Mouse (Mus musculus) liver, postnatal 0 days (tissue): Measurements from ENCODE around the gene Poll. TPM values are rescaled to one million over a fixed set of nuclear protein-coding genes. Genes with fewer than 3 reads are reported as not detected.

Source experiments
- ATAC-seq: fragments of 200-750 bp; cut with Nextera tagmentation; 2 replicates; pipeline ENCODE4 v1.8.0; 2017; ENCODE audit warnings: mild to moderate bottlenecking, moderate library complexity
- DNase-seq: peaks from one replicate; pipeline ENCODE4 v3.0.0-alpha.2; 2016
- H3K27ac ChIP-seq: fragments of 300-500 bp; sonication (generic); 2 replicates; pipeline ENCODE4 v1.5.1; 2014; ENCODE audit warnings: antibody characterized with exemption, moderate library complexity, mild to moderate bottlenecking, low read depth
- H3K27me3 ChIP-seq: fragments of 300-500 bp; sonication (generic); 2 replicates; pipeline ENCODE4 v1.6.1; 2014; ENCODE audit warnings: low read length, control low read depth, mixed read lengths; ENCODE audit not compliant: insufficient read depth
- H3K36me3 ChIP-seq: fragments of 300-500 bp; sonication (generic); replicated peaks from 2 replicates; pipeline ENCODE4 v1.6.1; 2014; ENCODE audit warnings: mild to moderate bottlenecking, control low read depth, low read length, moderate library complexity, mixed read lengths; ENCODE audit not compliant: insufficient read depth
- H3K4me1 ChIP-seq: fragments of 300-500 bp; sonication (generic); 2 replicates; pipeline ENCODE4 v1.6.1; 2014; ENCODE audit warnings: antibody characterized with exemption, mild to moderate bottlenecking, control low read depth; ENCODE audit not compliant: insufficient read depth
- H3K4me2 ChIP-seq: fragments of 300-500 bp; sonication (generic); 2 replicates; pipeline ENCODE4 v1.6.1; 2014; ENCODE audit warnings: low read depth, mild to moderate bottlenecking, low read length, moderate library complexity, mixed read lengths
- H3K4me3 ChIP-seq: fragments of 300-500 bp; sonication (generic); 2 replicates; pipeline ENCODE4 v1.5.1; 2014; ENCODE audit warnings: low read depth, low read length
- H3K9ac ChIP-seq: fragments of 300-500 bp; sonication (generic); replicated peaks from 2 replicates; pipeline ENCODE4 v1.6.1; 2014; ENCODE audit warnings: mild to moderate bottlenecking, moderate library complexity
- H3K9me3 ChIP-seq: fragments of 300-500 bp; sonication (generic); 2 replicates; pipeline ENCODE4 v1.6.1; 2016; ENCODE audit warnings: mild to moderate bottlenecking, control low read depth, low read length, mixed read lengths
- CTCF ChIP-seq: sonication (generic); IDR thresholded peaks from 2 replicates; pipeline ENCODE4 v1.5.1; 2016; ENCODE audit warnings: antibody characterized with exemption, low read depth
- EP300 ChIP-seq: IDR thresholded peaks from 2 replicates; pipeline ENCODE4 v1.6.1; 2016; ENCODE audit warnings: antibody characterized with exemption, low read depth, mild to moderate bottlenecking
- WGBS: fragments of 180-500 bp; shearing (Covaris S2); extraction: QIAGEN DNeasy Blood & Tissue Kit; methylation state at CpG from one replicate; pipeline ENCODE4 v1.1.7; 2014; ENCODE audit not compliant: insufficient replicate concordance; 5-methylcytosine and 5-hydroxymethylcytosine counted together
- polyA plus RNA-seq: library from polyadenylated mRNA; unstranded; fragments of >200 nt; fragmentation: Nextera tagmentation; extraction: Ambion mirVana; gene quantifications from 2 replicates; pipeline ENCODE4 v1.2.1, GENCODE M21; 2015

Poll gene
- polyA plus RNA-seq, 1 experiment from 2014 or later = 3.4 TPM

DNA sequence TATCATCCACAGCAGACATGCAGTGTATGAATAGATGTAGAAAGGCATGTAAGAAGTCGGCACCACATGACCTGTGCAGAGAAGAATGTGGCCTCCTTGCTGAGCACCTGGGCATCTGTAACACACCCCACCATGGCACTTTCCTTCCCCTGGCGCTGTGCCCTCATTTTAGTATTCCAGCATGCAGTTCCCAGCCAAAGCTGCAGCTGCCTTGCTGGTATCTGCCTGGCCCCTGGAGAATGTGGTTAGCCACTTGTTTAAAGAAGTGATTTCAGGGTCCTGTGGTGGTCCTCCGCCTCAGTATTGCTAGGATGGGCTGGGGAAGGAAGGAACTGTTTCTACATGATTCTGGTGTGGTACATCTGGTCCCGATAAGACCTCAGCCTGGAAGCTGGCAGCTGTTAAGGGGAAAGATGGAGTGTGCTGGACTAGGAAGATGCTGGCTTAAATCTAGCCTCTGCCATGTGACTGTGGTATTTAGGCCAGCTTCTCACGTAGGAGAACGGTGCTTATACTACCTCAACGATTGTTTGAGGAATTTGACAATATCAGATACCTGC is 14.1 kb upstream of the Poll start:
- Histone ChIP-seq H3K27me3 (no peaks in the 10 kb centered on the region), H3K9me3 (no peaks in the 10 kb centered on the region), H3K27ac (no peak overlapping the region), H3K36me3 (peaks cover 20% of the 10 kb centered on the region), H3K4me3 (no peak overlapping the region), H3K4me2 (no peak overlapping the region), H3K4me1 (peaks cover 27% of the 10 kb centered on the region), H3K9ac (no peak overlapping the region)
- no peak for ATAC-seq
- 49% methylated on average over 7 of the region's 7 CpGs for WGBS
- TF ChIP-seq EP300 (no peak), CTCF (no peak)
- DNase-seq = no peak

DNA sequence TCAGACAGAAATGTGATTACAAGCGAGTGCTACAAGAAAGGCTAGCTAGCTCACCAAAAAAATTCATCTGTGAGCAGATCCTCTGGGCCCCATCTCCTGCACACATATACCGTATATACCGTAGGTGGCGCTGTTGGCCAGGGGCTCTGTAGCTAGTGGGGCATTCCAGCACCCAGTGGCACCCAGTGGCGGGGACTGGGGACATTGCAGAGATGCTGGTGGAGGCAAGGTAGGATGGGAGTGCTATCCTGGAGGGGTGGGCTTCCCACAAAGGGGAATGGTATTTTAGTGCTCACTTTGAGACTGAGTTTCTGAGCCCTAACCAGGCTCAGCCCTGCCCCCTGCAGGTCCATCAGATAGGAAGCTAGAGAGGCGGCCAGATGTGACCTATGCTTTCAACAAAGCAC is 13.5 kb upstream of the Poll start:
- ATAC-seq (peak; percentile 75), DNase-seq (peak; percentile 82)
- H3K4me1 ChIP-seq = peaks cover 27% of the 10 kb centered on the region

DNA sequence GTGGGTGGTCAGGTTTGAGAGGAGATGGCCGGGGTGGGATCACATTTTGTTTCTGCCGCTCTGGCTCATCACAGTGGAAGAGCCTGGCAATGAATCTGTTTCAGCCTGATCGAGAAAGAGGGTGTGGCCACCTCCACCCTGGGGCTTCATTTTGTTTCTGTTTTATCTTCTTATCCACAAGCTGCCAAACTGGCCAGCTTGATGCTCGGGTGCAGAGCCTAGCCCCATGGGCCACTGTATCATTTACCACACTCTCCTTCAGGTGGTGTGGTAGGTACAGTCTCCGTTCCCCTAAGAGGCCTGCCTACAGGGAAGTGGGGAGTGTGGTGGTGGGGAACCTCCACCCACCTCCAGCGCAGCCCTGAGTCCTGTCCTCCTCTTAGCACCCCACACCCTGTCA is 12.7 kb upstream of the Poll start:
- peak; percentile 51 for ATAC-seq
- Histone ChIP-seq H3K36me3 (peaks cover 9% of the 10 kb centered on the region; the same call in 1 of the 2 replicates), H3K9ac (no peak overlapping the region), H3K4me1 (peaks cover 27% of the 10 kb centered on the region), H3K27ac (no peak overlapping the region), H3K27me3 (no peaks in the 10 kb centered on the region), H3K4me3 (no peak overlapping the region), H3K4me2 (no peak overlapping the region), H3K9me3 (no peaks in the 10 kb centered on the region)
- TF ChIP-seq EP300 = no peak
- TF ChIP-seq CTCF = no peak
- WGBS = 63% methylated on average over 6 of the region's 6 CpGs
- no peak for DNase-seq

More for the DNA sequence above, 13.5 kb upstream of the Poll start:
- no peak overlapping the region for H3K9ac ChIP-seq
- peaks cover 17% of the 10 kb centered on the region for H3K36me3 ChIP-seq
- H3K4me2 ChIP-seq = no peak overlapping the region
- no peaks in the 10 kb centered on the region for H3K9me3 ChIP-seq
- no peaks in the 10 kb centered on the region for H3K27me3 ChIP-seq
- TF ChIP-seq EP300 (no peak), CTCF (peak; percentile 95)
- no peak overlapping the region for H3K27ac ChIP-seq
- no peak overlapping the region for H3K4me3 ChIP-seq
- 35% methylated on average over 6 of the region's 6 CpGs for WGBS

DNA sequence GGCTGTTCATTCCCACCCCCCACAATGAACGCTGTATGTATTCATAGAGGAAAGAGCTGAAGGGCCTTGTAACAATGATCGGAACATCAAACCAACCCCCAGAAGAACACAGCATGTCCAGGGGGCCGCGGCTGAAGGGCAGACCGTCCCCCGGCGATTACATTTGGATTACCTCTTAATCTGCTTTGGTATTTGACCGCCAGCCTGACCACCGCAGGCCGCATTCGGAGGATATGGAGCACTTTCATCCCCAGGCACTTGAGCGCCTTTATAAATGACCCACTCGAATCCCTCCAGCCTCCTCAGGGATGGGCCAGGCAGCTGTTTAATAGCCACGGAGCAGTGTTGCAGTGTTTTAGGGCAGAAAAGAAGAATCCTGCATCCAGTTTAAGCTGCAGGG is 7.0 kb upstream of the Poll start:
- 0 out of 2 replicates have a peak, but pooled peaks cover 5% of the 10 kb centered on the region for H3K36me3 ChIP-seq
- ATAC-seq (no peak), DNase-seq (no peak)
- TF ChIP-seq CTCF = no peak
- TF ChIP-seq EP300 = no peak
- no peaks in the 10 kb centered on the region for H3K9me3 ChIP-seq
- no peaks in the 10 kb centered on the region for H3K27me3 ChIP-seq
- 83% methylated on average over 14 of the region's 14 CpGs for WGBS
- H3K4me3 ChIP-seq = no peak overlapping the region
- H3K27ac ChIP-seq = no peak overlapping the region
- no peak overlapping the region for H3K4me2 ChIP-seq
- no peaks in the 10 kb centered on the region; the same call in 1 of the 2 replicates for H3K4me1 ChIP-seq
- H3K9ac ChIP-seq = no peak overlapping the region

DNA sequence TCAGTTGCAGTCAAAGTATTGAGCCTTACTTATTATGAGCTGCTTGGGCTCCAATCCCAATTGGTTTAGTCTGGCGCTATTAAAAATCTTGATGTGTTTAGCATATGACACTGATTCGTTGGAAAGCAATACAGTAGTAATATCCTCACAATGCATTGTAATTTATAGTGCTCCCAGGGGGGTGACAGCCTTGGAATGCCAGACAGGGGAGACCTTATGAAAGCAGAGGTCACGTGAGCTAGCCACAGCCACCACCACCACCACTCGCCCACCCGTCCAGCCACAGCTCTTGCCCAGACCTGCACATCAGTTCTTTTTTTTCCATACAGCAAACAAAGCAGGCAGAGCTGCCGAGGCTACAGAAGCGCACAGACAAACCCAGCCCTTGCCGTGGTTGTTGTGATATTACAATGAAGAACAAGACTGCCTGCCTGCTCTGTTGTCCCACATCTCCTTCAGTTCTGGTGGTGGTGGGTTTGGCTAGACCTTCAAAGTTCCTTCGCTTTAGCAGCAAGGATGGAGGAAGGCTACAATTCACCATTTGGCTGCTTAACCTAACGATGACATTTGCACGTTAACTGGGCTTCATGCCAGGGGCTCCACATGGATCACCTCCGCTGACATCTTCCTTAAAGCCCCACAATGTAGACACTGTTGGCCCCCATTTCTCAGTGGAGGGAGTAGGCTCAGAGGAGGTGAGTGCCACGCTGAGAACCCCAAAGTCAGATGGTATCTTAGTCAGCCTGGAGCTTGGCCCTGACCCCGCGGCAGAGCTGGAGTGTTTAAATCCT is 5.8 kb upstream of the Poll start:
- Histone ChIP-seq H3K4me2 (no peak overlapping the region), H3K27me3 (no peaks in the 10 kb centered on the region), H3K9ac (no peak overlapping the region), H3K4me3 (no peak overlapping the region), H3K9me3 (no peaks in the 10 kb centered on the region), H3K27ac (no peak overlapping the region), H3K36me3 (0 out of 2 replicates have a peak, but pooled peaks cover 3% of the 10 kb centered on the region), H3K4me1 (no peaks in the 10 kb centered on the region; the same call in 1 of the 2 replicates)
- no peak for DNase-seq
- no peak for TF ChIP-seq EP300
- no peak for TF ChIP-seq CTCF
- no peak for ATAC-seq
- WGBS = 73% methylated on average over 15 of the region's 15 CpGs

DNA sequence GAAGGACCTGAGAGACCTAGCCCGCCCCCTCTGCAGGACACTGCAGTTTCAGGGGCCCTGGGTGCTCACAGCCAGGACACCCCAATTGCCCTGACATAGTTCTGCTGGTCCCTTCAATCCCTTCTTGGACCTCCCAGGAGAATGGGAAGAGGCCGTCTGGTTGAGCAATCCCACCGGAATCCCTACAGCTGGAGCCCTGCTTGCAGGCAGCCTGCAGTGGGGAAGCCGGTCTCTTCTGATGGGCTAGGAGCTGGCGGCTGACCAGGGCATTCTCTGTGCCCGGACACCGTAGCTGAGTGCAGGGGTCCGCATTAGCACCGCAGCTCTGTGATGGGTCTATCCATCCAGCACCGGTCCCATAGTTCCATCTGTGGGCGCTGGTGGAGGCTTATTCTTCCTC is 6.2 kb downstream of the Poll start:
- 90% methylated on average over 11 of the region's 11 CpGs for WGBS

More for the DNA sequence above, 6.2 kb downstream of the Poll start:
- ATAC-seq (no peak), DNase-seq (no peak)
- H3K27ac ChIP-seq = no peak overlapping the region
- H3K4me3 ChIP-seq = no peak overlapping the region
- no peaks in the 10 kb centered on the region for H3K27me3 ChIP-seq
- peaks cover 16% of the 10 kb centered on the region for H3K36me3 ChIP-seq
- no peaks in the 10 kb centered on the region for H3K9me3 ChIP-seq
- no peak overlapping the region for H3K4me2 ChIP-seq
- TF ChIP-seq EP300 = no peak
- TF ChIP-seq CTCF = no peak
- H3K9ac ChIP-seq = no peak overlapping the region
- peaks cover 5% of the 10 kb centered on the region; the same call in 1 of the 2 replicates for H3K4me1 ChIP-seq
